Mouse (Mus musculus): ENCODE data around the gene Slc30a1. TPM values are rescaled to one million over a fixed set of nuclear protein-coding genes. Genes with fewer than 3 reads are reported as not detected.

Gene Slc30a1
- polyA plus RNA-seq, 1 experiment, result 10.1 TPM

- no peak overlapping the region for H3K27ac ChIP-seq (ENCODE audit: insufficient read depth, low read length)
- no peaks in the 10 kb centered on the region for H3K36me3 ChIP-seq (ENCODE audit: control insufficient read depth, insufficient read depth, low read length, poor library complexity, severe bottlenecking)
- H3K9me3 ChIP-seq (replicated peaks; ENCODE audit: control insufficient read depth, insufficient read depth, low read length, poor library complexity, severe bottlenecking), result no peaks in the 10 kb centered on the region
- no peaks in the 10 kb centered on the region for H3K27me3 ChIP-seq (ENCODE audit: control insufficient read depth, insufficient read depth, low read length, poor library complexity, severe bottlenecking)
- no peaks in the 10 kb centered on the region for H3K4me1 ChIP-seq (ENCODE audit: control insufficient read depth, insufficient read depth, low read length)
- no peak overlapping the region for H3K4me3 ChIP-seq (ENCODE audit: low read depth, low read length)
- no peak overlapping the region for H3K9ac ChIP-seq (ENCODE audit: low read depth, poor library complexity, severe bottlenecking)
- no peak for TF ChIP-seq CTCF (IDR thresholded peaks at IDR 0.05; ENCODE audit: low read depth, low read length)
- no peak for TF ChIP-seq POLR2A (IDR thresholded peaks at IDR 0.05; ENCODE audit: insufficient read depth, low read length)
- TF ChIP-seq EP300 (IDR thresholded peaks at IDR 0.05; ENCODE audit: insufficient read depth, low read depth, low read length), result no peak
These were observed 28.0 kb upstream of the Slc30a1 start for GRCm38 (mm10) chr1:191878518-191878921.

- no peaks in the 10 kb centered on the region for H3K36me3 ChIP-seq (ENCODE audit: control insufficient read depth, insufficient read depth, low read length, poor library complexity, severe bottlenecking)
- no peaks in the 10 kb centered on the region for H3K9me3 ChIP-seq (replicated peaks; ENCODE audit: control insufficient read depth, insufficient read depth, low read length, poor library complexity, severe bottlenecking)
- H3K4me1 ChIP-seq (ENCODE audit: control insufficient read depth, insufficient read depth, low read length), result no peaks in the 10 kb centered on the region
- H3K27ac ChIP-seq (ENCODE audit: insufficient read depth, low read length), result no peak overlapping the region
- no peak for TF ChIP-seq EP300 (IDR thresholded peaks at IDR 0.05; ENCODE audit: insufficient read depth, low read depth, low read length)
- TF ChIP-seq POLR2A (IDR thresholded peaks at IDR 0.05; ENCODE audit: insufficient read depth, low read length), result no peak
- TF ChIP-seq CTCF (IDR thresholded peaks at IDR 0.05; ENCODE audit: low read depth, low read length), result no peak
- H3K27me3 ChIP-seq (ENCODE audit: control insufficient read depth, insufficient read depth, low read length, poor library complexity, severe bottlenecking), result no peaks in the 10 kb centered on the region
- no peak overlapping the region for H3K9ac ChIP-seq (ENCODE audit: low read depth, poor library complexity, severe bottlenecking)
- H3K4me3 ChIP-seq (ENCODE audit: low read depth, low read length), result no peak overlapping the region
These were observed 26.3 kb upstream of the Slc30a1 start for GRCm38 (mm10) chr1:191880247-191880646.

GRCm38 (mm10) chr1:191880921-191881609, 25.5 kb upstream of the Slc30a1 start:
- no peak overlapping the region for H3K9ac ChIP-seq (ENCODE audit: low read depth, poor library complexity, severe bottlenecking)
- TF ChIP-seq EP300 (IDR thresholded peaks at IDR 0.05; ENCODE audit: insufficient read depth, low read depth, low read length), result no peak
- TF ChIP-seq CTCF (IDR thresholded peaks at IDR 0.05; ENCODE audit: low read depth, low read length), result no peak
- no peak for TF ChIP-seq POLR2A (IDR thresholded peaks at IDR 0.05; ENCODE audit: insufficient read depth, low read length)
- H3K4me1 ChIP-seq (ENCODE audit: control insufficient read depth, insufficient read depth, low read length), result no peaks in the 10 kb centered on the region
- no peak overlapping the region for H3K4me3 ChIP-seq (ENCODE audit: low read depth, low read length)
- no peaks in the 10 kb centered on the region for H3K9me3 ChIP-seq (replicated peaks; ENCODE audit: control insufficient read depth, insufficient read depth, low read length, poor library complexity, severe bottlenecking)
- no peak overlapping the region for H3K27ac ChIP-seq (ENCODE audit: insufficient read depth, low read length)
- H3K27me3 ChIP-seq (ENCODE audit: control insufficient read depth, insufficient read depth, low read length, poor library complexity, severe bottlenecking), result no peaks in the 10 kb centered on the region
- H3K36me3 ChIP-seq (ENCODE audit: control insufficient read depth, insufficient read depth, low read length, poor library complexity, severe bottlenecking), result no peaks in the 10 kb centered on the region

- Histone ChIP-seq H3K4me3 (ENCODE audit: low read depth, low read length) (no peak overlapping the region), H3K27ac (ENCODE audit: insufficient read depth, low read length) (no peak overlapping the region), H3K36me3 (ENCODE audit: control insufficient read depth, insufficient read depth, low read length, poor library complexity, severe bottlenecking) (no peaks in the 10 kb centered on the region), H3K9me3 (replicated peaks; ENCODE audit: control insufficient read depth, insufficient read depth, low read length, poor library complexity, severe bottlenecking) (no peaks in the 10 kb centered on the region), H3K27me3 (ENCODE audit: control insufficient read depth, insufficient read depth, low read length, poor library complexity, severe bottlenecking) (no peaks in the 10 kb centered on the region), H3K9ac (ENCODE audit: low read depth, poor library complexity, severe bottlenecking) (no peak overlapping the region), H3K4me1 (ENCODE audit: control insufficient read depth, insufficient read depth, low read length) (no peaks in the 10 kb centered on the region)
- TF ChIP-seq EP300 (IDR thresholded peaks at IDR 0.05; ENCODE audit: insufficient read depth, low read depth, low read length) (no peak), CTCF (IDR thresholded peaks at IDR 0.05; ENCODE audit: low read depth, low read length) (no peak), POLR2A (IDR thresholded peaks at IDR 0.05; ENCODE audit: insufficient read depth, low read length) (no peak)
These were observed 24.9 kb upstream of the Slc30a1 start for GRCm38 (mm10) chr1:191881663-191882062.

- Histone ChIP-seq H3K4me1 (ENCODE audit: control insufficient read depth, insufficient read depth, low read length) (no peaks in the 10 kb centered on the region), H3K9ac (ENCODE audit: low read depth, poor library complexity, severe bottlenecking) (no peak overlapping the region), H3K27ac (ENCODE audit: insufficient read depth, low read length) (no peak overlapping the region), H3K9me3 (replicated peaks; ENCODE audit: control insufficient read depth, insufficient read depth, low read length, poor library complexity, severe bottlenecking) (no peaks in the 10 kb centered on the region), H3K36me3 (ENCODE audit: control insufficient read depth, insufficient read depth, low read length, poor library complexity, severe bottlenecking) (no peaks in the 10 kb centered on the region), H3K27me3 (ENCODE audit: control insufficient read depth, insufficient read depth, low read length, poor library complexity, severe bottlenecking) (no peaks in the 10 kb centered on the region), H3K4me3 (ENCODE audit: low read depth, low read length) (no peak overlapping the region)
- no peak for TF ChIP-seq CTCF (IDR thresholded peaks at IDR 0.05; ENCODE audit: low read depth, low read length)
- TF ChIP-seq EP300 (IDR thresholded peaks at IDR 0.05; ENCODE audit: insufficient read depth, low read depth, low read length), result no peak
- no peak for TF ChIP-seq POLR2A (IDR thresholded peaks at IDR 0.05; ENCODE audit: insufficient read depth, low read length)
These were observed 23.9 kb upstream of the Slc30a1 start for GRCm38 (mm10) chr1:191882474-191883206.

- no peak overlapping the region for H3K27ac ChIP-seq (ENCODE audit: insufficient read depth, low read length)
- no peaks in the 10 kb centered on the region for H3K27me3 ChIP-seq (ENCODE audit: control insufficient read depth, insufficient read depth, low read length, poor library complexity, severe bottlenecking)
- H3K36me3 ChIP-seq (ENCODE audit: control insufficient read depth, insufficient read depth, low read length, poor library complexity, severe bottlenecking), result no peaks in the 10 kb centered on the region
- TF ChIP-seq EP300 (IDR thresholded peaks at IDR 0.05; ENCODE audit: insufficient read depth, low read depth, low read length), result no peak
- H3K9me3 ChIP-seq (replicated peaks; ENCODE audit: control insufficient read depth, insufficient read depth, low read length, poor library complexity, severe bottlenecking), result no peaks in the 10 kb centered on the region
- no peak overlapping the region for H3K4me3 ChIP-seq (ENCODE audit: low read depth, low read length)
- H3K9ac ChIP-seq (ENCODE audit: low read depth, poor library complexity, severe bottlenecking), result no peak overlapping the region
- H3K4me1 ChIP-seq (ENCODE audit: control insufficient read depth, insufficient read depth, low read length), result no peaks in the 10 kb centered on the region
These were observed 22.9 kb upstream of the Slc30a1 start for GRCm38 (mm10) chr1:191883654-191884053.

Data from ES-Bruce4 (cell line).